Mouse (Mus musculus) erythroid progenitor cell, adult 5-6 weeks (primary cell): ENCODE measurements around the gene Dkkl1. TPM values are rescaled to one million over a fixed set of nuclear protein-coding genes. Genes with fewer than 3 reads are reported as not detected.

Experiments used
- ATAC-seq: replicated peaks from 2 replicates; pipeline ENCODE4 v1.8.0; 2016; ENCODE audit warnings: moderate number of reproducible peaks, mild to moderate bottlenecking, moderate TSS enrichment, inconsistent platforms; ENCODE audit not compliant: poor library complexity, low FRiP score, severe bottlenecking
- total RNA-seq, 2 experiments: library from RNA; stranded (forward) in 1 of 2; stranded (reverse) in 1 of 2; fragments of 150-400 nt in 1 of 2; fragments of 186-747, 209-891 nt in 1 of 2; gene quantifications; 2 replicates each; pipeline versions ENCODE4 v1.2.3 to v1.2.4; 2015 to 2017; ENCODE audit warnings: low replicate concordance in 2 of 2

Dkkl1 gene
- total RNA-seq, 2 experiments from 2014 or later = 6.3 TPM; not detected in 1

GRCm38 (mm10) chr7:45195341-45196175, 16.4 kb downstream of the Dkkl1 start:
- ATAC-seq = no peak

GRCm38 (mm10) chr7:45193871-45194785, 17.8 kb downstream of the Dkkl1 start:
- peak; percentile 17; the same call in 1 of the 2 replicates for ATAC-seq

- no peak for ATAC-seq
These were observed 18.5 kb downstream of the Dkkl1 start for GRCm38 (mm10) chr7:45193406-45193805.

- no peak for ATAC-seq
These were observed 19.2 kb downstream of the Dkkl1 start for GRCm38 (mm10) chr7:45192585-45193310.

- ATAC-seq = no peak
These were observed 20.1 kb downstream of the Dkkl1 start for GRCm38 (mm10) chr7:45191803-45192363.

- ATAC-seq = no peak
These were observed 20.8 kb downstream of the Dkkl1 start for GRCm38 (mm10) chr7:45191161-45191560.

- 0 out of 2 replicates have a peak, but pooled peaks have one; percentile 12 for ATAC-seq
These were observed 21.8 kb downstream of the Dkkl1 start for GRCm38 (mm10) chr7:45190186-45190585.

- ATAC-seq = no peak
These were observed 22.3 kb downstream of the Dkkl1 start for GRCm38 (mm10) chr7:45189600-45189999.

- no peak for ATAC-seq
These were observed 26.0 kb downstream of the Dkkl1 start for GRCm38 (mm10) chr7:45185921-45186320.

- ATAC-seq = no peak
These were observed 28.3 kb downstream of the Dkkl1 start for GRCm38 (mm10) chr7:45183672-45184071.

GRCm38 (mm10) chr7:45182606-45183005, 29.3 kb downstream of the Dkkl1 start:
- ATAC-seq = 0 out of 2 replicates have a peak, but pooled peaks have one; percentile 1

GRCm38 (mm10) chr7:45182199-45182601, 29.7 kb downstream of the Dkkl1 start:
- peak; percentile 93 for ATAC-seq

GRCm38 (mm10) chr7:45181540-45181939, 30.4 kb downstream of the Dkkl1 start:
- peak; percentile 21; the same call in 1 of the 2 replicates for ATAC-seq

GRCm38 (mm10) chr7:45180896-45181477, 31.0 kb downstream of the Dkkl1 start, which contains the start of gene Pth2:
Pth2 (plus strand) TSS chr7:45180995.
- no peak for ATAC-seq

GRCm38 (mm10) chr7:45179469-45179868, 32.5 kb downstream of the Dkkl1 start, which contains the start of gene Gfy:
Gfy (minus strand) TSS chr7:45179569.
- no peak for ATAC-seq

GRCm38 (mm10) chr7:45178550-45178949, 33.4 kb downstream of the Dkkl1 start:
- ATAC-seq = no peak

GRCm38 (mm10) chr7:45176356-45176755, 35.6 kb downstream of the Dkkl1 start:
- no peak for ATAC-seq

- no peak for ATAC-seq
These were observed 36.0 kb downstream of the Dkkl1 start for GRCm38 (mm10) chr7:45175929-45176328.

GRCm38 (mm10) chr7:45175398-45175797, 36.5 kb downstream of the Dkkl1 start:
- no peak for ATAC-seq
